Mouse (Mus musculus) T-helper 1 cell (primary cell): Measurements from ENCODE around the gene Myt1l.

Experiments
- in situ Hi-C: fragments of 300-600 bp; cut with MboI, MseI; formaldehyde crosslinking; loops from one replicate; pipeline ENCODE4 v1.15.1; 2025; ENCODE audit warnings: high pct_unique_total_duplicates

The Myt1l gene

GRCm38 (mm10) chr12:29953999-29954398, 425.8 kb downstream of the Myt1l start:
- in situ Hi-C loops = no loop called here

DNA sequence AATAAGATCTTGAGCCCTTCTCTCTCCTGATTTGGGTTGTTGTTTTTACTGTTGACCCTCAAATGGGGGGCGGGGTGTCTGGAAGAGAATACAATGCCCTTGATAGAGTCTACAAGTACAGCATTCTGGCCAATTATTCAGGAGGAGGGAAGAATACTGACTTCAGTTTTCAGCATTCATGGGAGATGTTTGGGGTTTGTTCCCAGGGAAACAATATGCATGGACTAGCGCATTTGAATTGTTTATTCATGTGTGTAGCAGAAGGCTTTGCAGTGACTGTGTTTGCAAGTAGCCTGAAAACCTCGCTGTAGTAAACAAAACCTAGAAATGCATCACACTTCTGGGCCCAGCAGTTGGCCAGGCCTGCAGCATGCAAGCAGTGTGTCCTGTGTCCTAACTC, 426.3 kb downstream of the Myt1l start:
- in situ Hi-C loops = no loop called here

GRCm38 (mm10) chr12:29956969-29957368, 428.8 kb downstream of the Myt1l start:
- in situ Hi-C loops = no loop called here

DNA sequence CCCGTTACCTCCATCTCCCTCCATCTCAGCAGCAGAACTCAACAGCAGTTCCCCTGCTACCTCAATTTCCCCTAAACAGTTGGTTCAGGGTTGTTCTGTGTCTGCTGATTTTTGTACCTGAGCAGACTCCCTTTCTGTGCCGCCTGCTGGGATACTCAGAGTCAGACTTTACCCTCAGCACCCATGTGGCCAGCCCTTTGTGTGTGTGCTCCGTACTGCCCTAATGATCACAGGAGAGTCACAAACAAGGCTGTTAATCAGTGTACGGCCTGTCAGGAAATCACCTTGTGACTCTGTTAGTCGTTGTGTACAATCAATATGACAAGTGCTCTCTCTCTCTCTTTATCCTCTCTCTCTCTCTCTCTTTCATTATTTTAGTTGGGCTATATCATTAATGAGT, 430.5 kb downstream of the Myt1l start:
- in situ Hi-C loops = no loop called here

DNA sequence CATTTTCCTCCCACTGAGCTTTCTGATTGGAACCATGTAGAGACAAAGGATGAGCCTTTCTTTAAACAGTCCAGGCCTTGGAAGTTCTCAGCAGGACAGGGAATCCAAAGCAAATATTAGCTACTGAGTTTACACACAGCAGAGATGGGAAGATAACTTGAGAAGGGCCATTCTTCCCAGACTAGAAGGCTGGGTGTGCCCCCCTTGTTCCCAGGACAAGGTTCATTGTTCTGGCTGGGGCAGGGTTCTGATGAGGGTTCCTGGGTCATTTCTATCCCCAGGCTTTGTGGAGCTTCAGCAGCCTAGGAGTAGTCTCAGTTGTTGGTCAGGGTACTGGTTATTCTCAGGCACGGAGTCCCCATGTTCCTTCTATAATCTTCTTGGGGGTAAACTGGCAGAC, 432.9 kb downstream of the Myt1l start:
- in situ Hi-C loops = no loop called here

DNA sequence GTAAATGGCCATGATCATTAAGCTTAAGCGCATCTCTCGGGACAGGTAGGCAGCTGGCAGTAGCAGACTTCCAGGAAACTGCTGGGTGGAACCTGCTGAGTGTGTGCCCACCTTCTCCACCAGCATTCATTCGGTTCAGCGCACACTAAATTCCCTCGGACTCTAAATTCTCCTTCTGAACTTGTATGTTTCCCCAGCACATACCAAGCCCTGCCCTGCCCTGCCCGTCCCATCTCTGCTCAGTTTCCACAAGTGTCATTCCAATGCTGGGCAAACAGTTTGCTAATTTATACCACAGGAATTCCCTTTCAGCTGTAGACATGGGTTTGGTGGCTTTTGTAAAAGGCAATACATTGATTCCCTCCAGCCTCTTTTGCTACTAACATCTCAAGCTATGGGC, 436.8 kb downstream of the Myt1l start:
- in situ Hi-C loops = no loop called here

DNA sequence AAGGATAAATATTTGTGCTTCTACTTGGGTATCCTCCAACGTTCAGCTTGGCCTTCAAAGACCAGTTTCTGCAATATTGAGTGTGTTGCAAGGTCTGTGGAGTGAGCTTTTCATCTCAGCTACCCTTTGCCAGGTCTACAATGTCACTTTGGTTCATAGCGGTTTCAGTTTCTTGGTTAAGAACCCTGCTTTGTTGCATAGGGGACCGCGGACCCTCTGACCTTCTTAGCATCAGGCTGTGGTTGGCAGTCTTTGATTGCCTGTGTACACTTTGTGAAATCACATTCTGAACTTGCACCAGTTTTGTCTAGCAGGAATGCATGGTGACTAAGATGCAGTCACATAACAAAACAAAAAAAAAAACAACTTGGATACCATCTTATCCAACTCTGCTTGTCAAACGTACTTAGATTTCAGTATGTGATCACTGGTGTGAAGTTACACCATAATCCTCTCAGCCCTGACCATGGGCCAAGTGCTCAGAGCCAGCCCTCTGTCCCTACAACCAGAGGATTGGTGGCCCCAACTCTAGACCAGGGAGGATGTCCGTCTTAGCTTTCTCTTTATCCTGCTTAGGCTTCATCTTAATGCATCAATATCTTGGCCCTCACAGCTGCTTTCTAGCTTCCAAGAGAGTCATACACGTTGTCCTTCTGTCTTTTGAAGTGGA, 443.7 kb downstream of the Myt1l start:
- in situ Hi-C loops = no loop called here

DNA sequence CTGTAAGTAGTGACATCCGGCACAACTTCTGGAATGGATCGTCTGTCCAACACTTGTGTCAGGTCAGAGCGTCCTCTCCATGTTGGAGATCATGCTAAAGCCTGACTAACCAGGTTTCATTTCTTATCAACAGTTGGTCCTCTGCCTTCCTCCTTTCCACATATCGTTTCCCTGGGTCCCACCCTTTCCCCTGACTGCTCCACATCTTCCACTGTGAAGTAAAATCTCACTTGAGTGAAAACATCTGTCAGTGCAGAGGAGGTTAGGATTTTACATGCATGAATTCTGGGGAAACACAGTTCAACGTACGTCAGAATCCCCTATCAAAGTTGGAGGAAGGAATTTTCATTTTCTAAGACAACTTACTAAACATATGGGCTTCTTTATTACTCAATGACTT, 444.3 kb downstream of the Myt1l start:
- in situ Hi-C loops = no loop called here
